Mouse (Mus musculus): ENCODE measurements at regions not wholly inside any gene's neighbourhood (a gene's known extent, or its start where the extent isn't known, plus 50 kb on each side); places are given as distances from the start of the nearest gene placed in this dataset.

GRCm38 (mm10) chr10:118675816-118676465 is 194.1 kb downstream of the Dyrk2 start:
- TF ChIP-seq CTCF (IDR thresholded peaks at IDR 0.05; ENCODE audit: borderline replicate concordance, insufficient read depth, low read length) (no peak), POLR2A (IDR thresholded peaks at IDR 0.05; ENCODE audit: low read depth, low read length) (no peak)
